Mouse (Mus musculus) CD4-positive, CD25-positive, alpha-beta regulatory T cell, adult 9 weeks (primary cell): ENCODE results near the gene Cep250. TPM values are rescaled to one million over a fixed set of nuclear protein-coding genes. Genes with fewer than 3 reads are reported as not detected.

Experiments used
- polyA plus RNA-seq: library from polyadenylated mRNA; unstranded; fragments of 100-300 nt; shearing (Covaris generic); gene quantifications from one replicate; pipeline ENCODE4 v1.2.1, GENCODE M21; 2017

The Cep250 gene
- polyA plus RNA-seq: 60.0 TPM

DNA sequence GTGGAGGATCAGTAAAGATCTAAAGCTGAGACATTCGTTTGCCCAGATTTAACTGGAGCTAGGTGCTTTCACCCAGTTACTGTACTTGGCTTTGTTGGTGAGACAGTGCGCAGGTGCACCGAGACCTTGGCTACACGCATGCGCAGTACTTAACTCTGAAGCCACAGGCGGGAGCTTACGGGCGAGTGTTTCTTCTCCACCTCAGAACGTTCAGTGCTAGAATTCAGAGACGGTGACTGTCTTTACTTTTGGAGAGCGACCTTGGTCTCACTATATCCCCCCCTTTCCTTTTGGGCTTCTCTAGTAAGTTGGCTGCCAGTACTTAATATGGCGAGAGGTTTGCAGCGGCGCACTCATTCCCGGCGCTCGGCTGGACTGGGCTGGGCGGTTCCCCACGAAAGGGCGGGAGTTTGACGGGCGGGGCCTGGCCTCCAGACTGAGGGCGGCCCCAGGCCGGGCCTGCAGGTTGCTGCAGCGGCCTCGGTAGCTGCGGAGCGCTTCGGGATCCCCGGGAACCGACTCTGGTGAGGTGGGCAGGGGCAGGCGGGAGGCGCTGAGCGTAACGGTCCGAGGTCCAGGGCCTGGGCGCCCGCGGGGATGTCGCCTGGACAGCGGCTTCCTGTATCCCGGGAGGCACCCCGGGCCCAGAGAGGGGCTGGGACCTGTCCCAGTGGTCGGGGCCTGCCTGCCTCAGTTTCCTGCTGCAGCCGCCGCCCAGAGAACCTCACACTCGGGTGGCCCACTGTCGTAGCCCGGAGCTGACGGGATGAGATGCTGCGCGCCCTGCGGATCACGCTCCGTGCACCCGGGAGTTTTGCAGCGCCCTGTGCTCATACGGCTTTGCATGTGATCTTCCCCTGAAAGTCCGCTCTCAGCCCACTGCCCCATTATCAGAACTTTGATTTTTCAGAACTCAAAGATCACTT lies at the start of gene Cep250:
TSS of gene Cep250 (plus strand) at position 325 of the 926 bp plus-strand sequence.

DNA sequence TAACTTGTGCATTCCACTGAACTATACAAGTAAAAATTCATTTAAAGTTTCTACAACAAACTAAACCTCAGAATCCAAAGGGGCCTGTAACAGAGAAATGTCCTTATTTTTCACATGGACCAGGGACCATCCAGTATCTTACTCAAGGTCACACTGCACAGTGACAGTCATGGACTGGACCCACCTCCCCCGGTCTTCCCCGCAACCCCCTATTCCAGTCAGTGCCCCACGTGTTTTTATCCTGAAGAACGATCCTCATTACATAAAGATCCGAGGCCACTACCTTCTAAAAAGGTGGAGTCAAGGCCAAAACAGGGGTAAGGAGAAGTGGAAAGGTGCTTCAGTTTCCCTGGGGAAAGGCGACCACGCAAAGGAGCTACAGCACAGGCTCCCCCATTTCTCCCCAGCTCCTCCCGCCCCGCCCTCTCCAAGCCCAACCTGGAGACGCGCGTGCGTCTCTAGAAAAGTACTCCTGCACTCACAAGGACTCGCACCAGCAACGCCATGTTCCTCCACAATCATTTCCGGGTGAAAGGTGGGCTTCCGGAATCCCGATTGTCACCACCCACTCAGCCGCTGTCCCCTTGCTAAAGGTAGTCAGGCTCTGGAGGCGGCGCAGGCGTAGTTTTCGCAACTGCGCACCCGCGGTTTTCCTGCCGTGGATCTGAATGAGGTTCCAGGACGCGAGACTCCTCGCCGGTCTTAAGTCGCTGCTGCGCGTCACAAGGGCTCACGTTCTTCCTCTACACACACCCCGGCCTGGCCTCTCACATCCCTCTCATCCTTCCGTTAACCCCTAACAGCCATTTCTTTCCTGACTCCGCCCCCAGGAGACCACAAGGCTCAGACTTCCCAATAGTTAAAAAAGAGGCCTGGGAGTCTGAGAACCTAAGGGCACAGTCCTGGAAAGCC lies 26.5 kb upstream of the Cep250 start, which contains the start of gene Uqcc1:
TSS of gene Uqcc1 (minus strand) at position 780 of the 912 bp plus-strand sequence.

DNA sequence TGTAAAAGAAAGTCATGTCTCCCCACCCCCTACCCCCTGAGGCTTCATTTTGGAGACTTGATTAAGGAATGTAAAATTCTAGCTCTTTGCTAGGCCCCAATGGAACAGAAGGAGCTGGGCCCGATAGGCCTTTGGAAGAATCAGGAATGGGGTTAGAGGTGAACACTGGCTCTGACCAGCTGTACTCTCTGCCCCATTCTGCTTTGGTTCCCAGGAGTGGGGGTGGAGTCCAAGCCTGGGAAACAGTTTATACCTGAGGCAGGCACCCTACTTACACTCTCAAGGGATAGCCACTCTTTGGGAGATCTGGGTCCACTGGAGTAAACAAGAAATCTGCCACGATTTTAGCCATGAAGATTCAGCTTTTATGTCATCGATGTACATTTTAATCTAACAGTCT lies 15.6 kb upstream of the Cep250 start, which contains the start of gene Gm15557:
TSS of gene Gm15557 (plus strand) at position 48 of the 400 bp plus-strand sequence.

DNA sequence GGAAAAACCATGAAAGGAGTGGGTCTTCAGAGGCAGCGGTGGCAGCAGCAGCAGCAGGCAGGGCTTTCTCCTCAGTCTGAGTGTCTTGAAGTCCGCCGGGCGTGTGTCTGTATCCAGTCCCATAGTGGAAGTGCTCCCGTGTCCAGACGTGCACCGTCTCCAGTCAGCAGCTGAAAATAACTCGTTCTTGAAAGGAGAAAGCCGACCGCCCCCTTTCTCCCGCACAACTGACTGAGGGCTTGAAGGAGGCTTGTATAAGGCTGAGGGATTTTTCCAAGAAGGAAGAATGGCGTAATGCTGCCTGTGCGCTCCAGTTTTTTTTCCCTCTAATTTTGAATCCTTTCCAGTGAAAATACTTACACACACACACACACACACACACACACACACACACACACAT lies 11.1 kb upstream of the Cep250 start, which contains the start of gene Gdf5:
TSS of gene Gdf5 (minus strand) at position 244 of the 400 bp plus-strand sequence.

DNA sequence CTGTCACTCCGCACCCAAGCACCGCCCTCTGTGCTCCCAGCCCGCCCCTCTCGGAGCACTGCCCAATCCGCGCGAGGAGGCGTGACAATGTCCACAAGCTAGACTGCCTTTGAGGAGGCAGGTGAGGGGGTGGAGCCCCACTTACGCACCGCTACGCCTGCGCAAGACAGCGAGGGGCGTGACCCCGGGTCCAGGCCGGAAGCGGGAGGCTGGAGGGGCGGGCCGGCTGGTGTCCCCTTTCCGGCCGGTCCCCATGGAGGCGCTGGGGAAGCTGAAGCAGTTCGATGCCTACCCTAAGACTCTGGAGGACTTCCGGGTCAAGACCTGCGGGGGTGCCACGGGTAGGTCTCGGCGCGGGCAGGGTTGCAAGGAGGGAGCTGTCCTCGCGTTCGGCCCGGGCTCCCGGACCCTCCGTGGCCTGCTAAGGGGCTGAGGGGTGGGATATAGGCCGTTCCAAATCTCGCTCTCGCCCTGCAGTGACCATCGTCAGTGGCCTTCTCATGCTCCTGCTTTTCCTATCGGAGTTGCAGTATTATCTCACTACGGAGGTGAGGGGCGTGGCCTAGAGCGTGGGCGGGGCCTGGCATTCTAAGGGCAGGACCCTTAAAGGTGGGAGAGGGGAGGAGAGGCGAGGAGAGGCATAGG lies 51.8 kb downstream of the Cep250 start, which contains the start of the genes 6430550D23Rik and Ergic3:
TSS of gene 6430550D23Rik (minus strand) at position 90 of the 645 bp plus-strand sequence.
TSS of gene Ergic3 (plus strand) at position 158 of the 645 bp plus-strand sequence.

Other genes with a start within 250 kb of the Cep250 start
- gene Edem2, start 227.0 kb upstream of the Cep250 start, polyA plus RNA-seq: 74.1 TPM
- gene Gm17581, start 220.6 kb upstream of the Cep250 start, polyA plus RNA-seq: not detected
- not detected for gene Procr, start 205.3 kb upstream of the Cep250 start, polyA plus RNA-seq
- 0.07 TPM for gene Mmp24, start 181.1 kb upstream of the Cep250 start, polyA plus RNA-seq
- 53.0 TPM for gene BC029722, start 137.0 kb upstream of the Cep250 start, polyA plus RNA-seq
- 250 TPM for gene Eif6, start 129.5 kb upstream of the Cep250 start, polyA plus RNA-seq
- gene Fam83c, start 121.6 kb upstream of the Cep250 start, polyA plus RNA-seq: not detected
- 52.5 TPM for gene Uqcc1, start 26.1 kb upstream of the Cep250 start, polyA plus RNA-seq
- gene Gm15557, start 15.7 kb upstream of the Cep250 start, polyA plus RNA-seq: not detected
- not detected for gene Gdf5, start 11.1 kb upstream of the Cep250 start, polyA plus RNA-seq
- gene 6430550D23Rik, start 51.5 kb downstream of the Cep250 start, polyA plus RNA-seq: 1.8 TPM
- 165 TPM for gene Ergic3, start 51.6 kb downstream of the Cep250 start, polyA plus RNA-seq
- gene Fer1l4, start 96.5 kb downstream of the Cep250 start, polyA plus RNA-seq: not detected
- 0.14 TPM for gene Spag4, start 108.7 kb downstream of the Cep250 start, polyA plus RNA-seq
- 108 TPM for gene Cpne1, start 155.5 kb downstream of the Cep250 start, polyA plus RNA-seq
- 55.1 TPM for gene Rbm12, start 155.5 kb downstream of the Cep250 start, polyA plus RNA-seq
- 35.0 TPM for gene Gm28036, start 170.6 kb downstream of the Cep250 start, polyA plus RNA-seq
- gene Romo1, start 187.6 kb downstream of the Cep250 start, polyA plus RNA-seq: 228 TPM
- 66.3 TPM for gene Nfs1, start 187.7 kb downstream of the Cep250 start, polyA plus RNA-seq
- 789 TPM for gene Rbm39, start 223.8 kb downstream of the Cep250 start, polyA plus RNA-seq
- gene Phf20, start 240.0 kb downstream of the Cep250 start, polyA plus RNA-seq: 95.7 TPM